Mouse (Mus musculus) olfactory bulb, adult 2 months (tissue): ENCODE data around the gene Kcna5. TPM values are rescaled to one million over a fixed set of nuclear protein-coding genes. Genes with fewer than 3 reads are reported as not detected.

Source experiments
- H3K27ac ChIP-seq: fragments of 200-500 bp; 2 replicates; pipeline ENCODE4 v1.5.1; 2012; ENCODE audit warnings: low read depth, low read length; ENCODE audit not compliant: insufficient read depth
- H3K4me1 ChIP-seq: fragments of 200-500 bp; 2 replicates; pipeline ENCODE4 v1.6.1; 2012; ENCODE audit warnings: low read length; ENCODE audit not compliant: control insufficient read depth, insufficient read depth
- H3K4me3 ChIP-seq: fragments of 200-500 bp; 2 replicates; pipeline ENCODE4 v1.5.1; 2012; ENCODE audit warnings: mild to moderate bottlenecking, low read depth, low read length, moderate library complexity; ENCODE audit not compliant: insufficient read depth
- CTCF ChIP-seq: fragments of 200-500 bp; IDR thresholded peaks from 2 replicates; pipeline ENCODE4 v1.5.1; 2012; ENCODE audit warnings: low read depth, mild to moderate bottlenecking, low read length, moderate library complexity; ENCODE audit not compliant: insufficient read depth
- POLR2A ChIP-seq: fragments of 200-500 bp; IDR thresholded peaks from 2 replicates; pipeline ENCODE4 v1.6.1; 2012; ENCODE audit warnings: mild to moderate bottlenecking, low read depth, low read length, moderate library complexity; ENCODE audit not compliant: insufficient read depth
- WGBS: fragments of 180-500 bp; shearing (Covaris S2); methylation state at CpG from one replicate; pipeline ENCODE4 v1.1.7; 2018; 5-methylcytosine and 5-hydroxymethylcytosine counted together
- polyA plus RNA-seq: library from polyadenylated mRNA; stranded (reverse); fragments of >200 nt; gene quantifications from 2 replicates; pipeline ENCODE4 v1.2.4, GENCODE M21; 2012; ENCODE audit warnings: low replicate concordance; ENCODE audit not compliant: missing spikeins, insufficient read depth, insufficient read length

Gene Kcna5
- polyA plus RNA-seq, 1 experiment: not detected

DNA sequence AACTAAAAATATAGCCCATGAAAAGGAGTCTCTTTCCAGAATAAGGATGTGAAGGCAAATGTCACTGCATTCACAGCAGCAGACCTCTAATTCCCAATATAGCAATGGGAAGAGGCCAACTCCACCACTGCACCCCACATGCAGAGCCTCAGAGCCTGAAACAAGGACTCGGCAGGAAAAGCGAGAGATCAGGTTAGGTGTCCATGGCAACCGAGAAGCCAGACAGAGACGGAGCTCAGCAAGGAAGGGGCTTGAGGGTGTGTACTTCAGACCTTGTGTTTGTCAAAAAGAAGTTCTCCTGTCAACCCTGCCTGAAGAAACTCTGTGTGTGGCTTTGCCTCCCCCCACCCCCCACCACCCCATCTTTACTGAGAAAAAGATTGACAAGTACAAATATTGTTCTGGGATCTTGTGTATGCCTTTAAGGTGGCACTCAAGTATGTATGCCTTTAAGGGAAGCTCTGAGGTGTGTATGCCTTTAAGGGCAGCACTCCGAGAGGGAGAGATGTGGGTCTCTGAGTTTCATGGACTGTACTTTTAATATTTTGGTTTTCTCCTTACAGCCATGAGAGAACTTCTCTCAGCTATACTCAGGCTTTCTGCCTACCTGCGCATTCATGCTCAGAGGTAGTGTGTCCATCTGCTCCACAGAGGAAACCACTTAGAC, 37.9 kb downstream of the Kcna5 start:
- TF ChIP-seq POLR2A (no peak), CTCF (no peak)
- 31% methylated on average over 6 of the region's 6 CpGs for WGBS
- no peak overlapping the region for H3K4me3 ChIP-seq
- H3K4me1 ChIP-seq: peaks cover 8% of the 10 kb centered on the region
- H3K27ac ChIP-seq: no peak overlapping the region

DNA sequence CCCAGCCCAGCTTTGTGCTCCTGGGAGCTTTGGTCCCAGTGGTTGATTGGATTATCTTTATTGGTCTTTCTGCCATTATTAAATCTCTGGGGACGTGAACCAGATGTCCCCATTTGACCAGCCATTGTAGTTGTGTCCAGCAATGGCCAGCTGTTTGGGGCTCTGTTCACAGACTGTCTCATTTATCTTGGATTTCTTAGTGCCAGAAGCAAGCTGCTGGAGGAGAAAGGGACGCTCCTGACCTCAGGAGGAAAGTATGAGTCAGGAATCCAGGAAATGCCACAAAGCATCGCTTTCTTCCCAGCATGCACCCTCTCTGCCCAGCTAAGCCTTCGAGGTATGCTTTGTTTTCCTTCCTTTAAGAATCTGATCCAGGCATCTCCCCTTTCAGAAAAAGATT, 48.1 kb downstream of the Kcna5 start:
- H3K4me3 ChIP-seq: no peak overlapping the region
- WGBS: 21% methylated on average over 4 of the region's 4 CpGs
- H3K27ac ChIP-seq: no peak overlapping the region

DNA sequence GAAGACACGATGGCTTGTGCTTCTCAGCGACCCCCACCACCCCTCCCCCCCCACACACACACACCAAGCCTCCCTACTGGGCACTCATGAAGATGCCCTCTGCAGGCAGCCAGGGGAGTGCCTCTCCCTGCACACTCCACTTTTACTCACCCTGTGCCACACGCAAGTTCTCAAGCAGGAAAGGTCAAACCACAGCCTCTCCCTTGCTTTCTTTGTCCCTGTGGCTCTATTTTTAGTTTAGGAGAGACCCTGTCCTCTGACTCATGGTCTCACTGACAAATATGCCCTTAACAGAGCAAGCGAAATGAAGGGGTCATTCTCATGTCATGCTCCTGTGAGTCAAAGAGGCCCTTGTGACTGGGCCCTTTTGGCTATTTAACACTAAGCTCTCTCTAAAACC, 50.3 kb downstream of the Kcna5 start:
- no peak overlapping the region for H3K27ac ChIP-seq
- H3K4me1 ChIP-seq: no peaks in the 10 kb centered on the region
- no peak overlapping the region for H3K4me3 ChIP-seq
- WGBS: 63% methylated on average over 4 of the region's 4 CpGs
- TF ChIP-seq CTCF (no peak), POLR2A (no peak)

More for the DNA sequence above, 48.1 kb downstream of the Kcna5 start:
- TF ChIP-seq CTCF (no peak), POLR2A (no peak)
- no peaks in the 10 kb centered on the region for H3K4me1 ChIP-seq

DNA sequence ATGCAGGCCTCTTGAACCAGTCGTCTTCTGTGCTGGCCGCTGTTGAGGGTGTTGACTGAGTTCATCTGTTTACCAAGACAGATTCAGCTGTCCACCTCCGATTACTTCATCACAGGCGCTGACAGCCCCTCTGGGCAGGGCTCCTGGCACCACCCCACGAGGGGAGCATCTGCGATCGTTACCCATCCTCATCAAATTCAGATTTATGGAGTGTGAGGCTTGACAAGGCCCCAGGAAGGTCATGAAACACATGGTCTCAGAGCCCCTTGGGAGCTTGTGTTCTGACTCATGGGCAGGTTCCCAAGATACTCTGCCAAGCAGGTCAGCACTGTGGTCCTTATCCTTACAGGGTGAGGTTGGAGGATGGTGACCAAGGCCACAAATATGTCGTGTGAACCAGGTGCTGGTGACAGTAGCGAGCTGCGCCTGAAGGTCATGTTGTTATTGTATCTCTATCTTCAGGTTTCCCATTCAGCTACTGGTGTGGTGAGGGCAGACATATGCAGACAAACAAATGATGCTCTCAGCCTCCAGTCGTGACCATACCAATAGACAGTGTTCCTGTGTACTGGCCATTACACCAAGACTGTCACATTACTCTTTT, 51.8 kb downstream of the Kcna5 start:
- no peak overlapping the region for H3K27ac ChIP-seq
- WGBS: 91% methylated on average over 11 of the region's 11 CpGs
- H3K4me3 ChIP-seq: no peak overlapping the region
- TF ChIP-seq POLR2A: no peak
- H3K4me1 ChIP-seq: no peaks in the 10 kb centered on the region

Other genes with a start within 250 kb of the Kcna5 start
- gene Kcna1, start 111.0 kb upstream of the Kcna5 start, polyA plus RNA-seq: not detected in 2 replicates
- gene Kcna6, start 205.3 kb upstream of the Kcna5 start, polyA plus RNA-seq: not detected in 2 replicates